Mouse (Mus musculus) right cerebral cortex, adult 18-20 months (tissue): Measurements from ENCODE around the gene Eif4g3.

Experiments used
- DNase-seq: peaks from one replicate; pipeline ENCODE4 v3.0.0; 2022; ENCODE audit warnings: mixed read lengths

Eif4g3 gene

GRCm38 (mm10) chr4:138107441-138108409, 114.9 kb downstream of the Eif4g3 start:
- peak; percentile 79 for DNase-seq

DNA sequence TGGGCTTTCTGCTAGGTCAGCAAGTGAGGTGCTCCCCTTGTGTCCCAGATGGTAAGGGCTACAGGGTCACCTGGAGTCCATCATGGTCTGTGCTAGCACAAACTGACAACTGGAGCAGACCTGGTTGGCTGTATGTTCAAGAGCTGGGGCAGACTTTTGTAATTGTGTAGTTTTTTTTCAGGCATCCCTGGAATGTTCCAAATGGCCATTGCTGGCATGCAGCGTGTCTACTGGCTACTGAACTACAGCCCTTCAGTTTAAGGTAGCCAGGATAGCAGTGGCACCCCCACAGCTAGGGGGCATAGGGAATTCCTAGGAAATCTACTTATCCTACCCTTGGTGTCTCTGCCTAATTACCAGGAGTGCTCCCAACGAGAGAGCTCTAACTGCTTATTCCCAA, 115.7 kb downstream of the Eif4g3 start:
- DNase-seq, result no peak

GRCm38 (mm10) chr4:138109332-138109731, 116.5 kb downstream of the Eif4g3 start:
- no peak for DNase-seq

DNA sequence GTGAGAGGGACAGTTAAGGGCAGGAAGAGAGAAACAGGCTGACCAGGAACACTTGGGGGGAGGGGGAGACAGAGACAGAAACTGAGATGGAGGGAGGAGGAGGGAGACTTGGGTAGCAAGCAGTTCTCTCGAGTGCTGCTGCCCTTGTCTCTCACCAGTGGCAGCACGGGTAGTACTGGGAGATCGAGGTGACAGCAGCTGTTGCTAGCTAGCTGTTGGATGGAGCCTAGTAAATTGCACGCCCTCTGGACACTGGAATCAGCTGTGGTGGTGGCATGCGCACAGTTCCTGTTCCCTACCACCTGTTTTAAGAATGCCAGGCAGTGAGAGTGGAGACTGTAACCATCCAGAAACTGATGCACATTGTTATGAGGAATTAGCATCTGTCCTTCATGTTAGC, 119.0 kb downstream of the Eif4g3 start:
- no peak for DNase-seq

DNA sequence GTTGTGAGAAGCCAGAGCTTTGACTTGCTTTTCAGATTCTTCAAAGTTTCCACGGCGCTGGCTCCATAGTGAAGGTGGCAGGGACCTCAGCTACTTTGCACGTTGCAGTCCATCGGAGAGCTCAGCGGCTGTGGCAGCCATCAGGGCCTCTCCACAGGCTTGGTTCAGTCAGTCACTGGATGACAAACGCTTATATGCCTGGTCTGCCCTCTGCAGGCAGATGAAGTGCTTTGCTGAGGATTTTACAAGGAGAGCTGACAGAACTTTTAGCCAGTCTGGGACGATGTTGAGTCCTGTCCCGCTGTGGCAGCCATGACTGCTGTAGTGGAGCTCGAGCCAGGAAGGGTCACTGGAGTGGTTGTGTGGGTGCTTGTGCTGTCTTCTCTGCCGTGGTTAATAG, 126.9 kb downstream of the Eif4g3 start:
- no peak for DNase-seq

DNA sequence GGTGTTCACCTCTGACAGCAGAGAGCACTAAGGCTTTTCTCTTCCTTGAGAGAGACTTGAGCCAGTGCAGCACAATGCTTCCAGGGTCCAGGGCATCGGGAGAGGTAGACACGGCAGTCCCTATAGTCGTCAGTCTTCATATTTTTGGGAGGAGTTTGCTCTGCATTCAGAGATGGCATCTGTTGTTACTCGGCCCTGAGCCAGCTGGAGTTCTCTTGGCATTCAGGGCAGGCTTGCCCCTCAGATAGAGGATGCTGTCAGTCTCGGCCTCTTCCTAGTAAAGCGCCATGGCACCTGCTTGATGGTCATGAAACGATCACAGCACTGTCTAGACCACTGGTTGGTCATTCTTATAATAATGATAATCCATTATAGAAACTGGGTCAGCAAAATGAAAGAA, 131.2 kb downstream of the Eif4g3 start:
- DNase-seq, result no peak

- DNase-seq, result no peak
These were observed 134.5 kb downstream of the Eif4g3 start for GRCm38 (mm10) chr4:138127371-138127770.

DNA sequence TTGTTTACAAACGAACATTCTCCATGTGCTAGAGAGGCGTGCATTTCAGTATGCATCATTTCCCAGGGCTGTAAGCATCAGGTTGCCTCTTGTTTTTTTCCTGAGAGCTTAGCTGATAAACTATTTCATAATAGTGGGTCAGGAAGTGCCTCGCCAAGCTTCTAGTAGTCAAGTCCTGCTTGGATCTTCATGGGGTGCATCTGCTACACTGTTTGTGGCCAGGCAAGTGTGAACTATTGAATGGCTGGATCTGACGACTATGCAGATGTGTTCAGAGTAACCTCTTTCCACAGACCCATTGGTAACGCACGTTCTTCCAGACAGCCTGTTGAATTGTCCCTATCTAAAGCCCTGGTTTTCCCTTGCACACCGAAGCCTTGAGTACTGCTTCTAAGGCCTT, 135.0 kb downstream of the Eif4g3 start:
- no peak for DNase-seq

DNA sequence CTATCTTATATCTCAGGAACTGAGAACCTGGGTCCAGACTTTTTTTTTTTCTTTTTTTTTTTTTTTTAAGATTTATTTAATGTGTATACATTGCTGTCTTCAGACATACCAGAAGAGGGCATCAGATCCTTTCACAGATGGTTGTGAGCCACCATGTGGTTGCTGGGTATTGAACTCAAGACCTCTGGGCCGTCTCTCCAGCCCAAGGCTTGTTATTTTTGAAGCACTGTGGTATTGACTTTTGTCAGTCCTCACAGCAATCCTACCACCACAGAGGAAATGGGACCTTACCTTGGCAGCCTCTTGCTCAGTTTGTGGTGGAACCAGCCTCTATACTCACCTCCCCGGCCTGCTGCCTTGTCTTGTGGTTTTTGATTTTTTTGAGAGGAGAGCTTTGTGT, 137.3 kb downstream of the Eif4g3 start:
- no peak for DNase-seq

DNA sequence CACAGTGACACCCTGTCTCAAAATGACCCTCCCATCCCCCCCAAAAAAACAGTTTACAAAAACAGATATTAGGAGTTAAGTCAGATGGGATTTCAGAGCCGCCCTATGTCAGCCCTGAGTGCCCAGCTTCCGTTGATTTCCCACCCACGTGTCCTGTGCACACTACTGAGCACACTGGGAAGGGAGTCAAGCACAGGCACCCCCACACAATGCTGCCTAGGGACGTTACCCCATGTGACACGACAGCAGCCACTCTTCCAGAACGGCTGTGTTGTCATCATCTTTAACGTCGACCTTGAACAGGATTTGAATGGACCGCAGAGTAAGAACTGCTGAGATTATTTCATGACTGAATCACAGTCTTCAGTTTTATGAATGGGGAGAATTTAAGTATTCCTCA, 138.4 kb downstream of the Eif4g3 start:
- DNase-seq, result peak; percentile 58

DNA sequence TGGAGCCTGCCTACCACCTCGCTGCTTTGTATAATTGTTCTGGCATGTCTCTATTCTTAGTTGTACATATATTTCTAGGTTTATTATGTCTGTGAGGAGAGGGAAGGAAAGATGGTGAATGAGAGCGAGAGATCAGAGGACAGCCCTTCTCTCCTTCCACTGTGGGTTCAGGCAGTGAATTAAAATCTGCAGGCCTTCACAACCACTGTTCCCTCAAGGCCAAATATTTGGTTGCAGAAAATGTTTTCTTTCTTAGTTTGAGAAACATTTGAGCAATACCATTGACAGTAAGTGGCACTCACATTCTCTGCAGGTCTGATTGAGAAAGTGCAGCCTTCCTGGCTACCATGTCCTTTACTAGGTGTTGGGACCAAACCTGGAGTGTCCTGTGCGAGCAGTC, 138.9 kb downstream of the Eif4g3 start:
- no peak for DNase-seq

- no peak for DNase-seq
These were observed 140.5 kb downstream of the Eif4g3 start for GRCm38 (mm10) chr4:138133360-138133759.

DNA sequence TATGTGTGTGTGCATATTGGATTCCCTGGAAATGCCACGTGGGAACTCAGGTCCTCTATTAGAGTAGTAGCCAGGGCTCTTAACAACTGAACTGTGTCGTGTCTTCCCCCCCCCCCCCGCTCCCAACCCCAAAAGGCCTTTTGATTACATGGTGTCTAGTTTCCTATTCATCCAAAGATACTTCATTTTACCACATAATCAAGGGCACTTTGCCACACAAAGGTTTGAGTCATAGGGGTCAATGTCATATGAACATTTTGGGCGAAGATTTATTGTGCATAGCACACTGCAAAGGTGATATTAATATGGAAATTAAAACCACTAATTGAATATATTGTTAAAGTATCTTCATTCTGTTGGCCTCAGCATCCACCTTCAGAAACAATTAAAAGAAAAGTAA, 144.5 kb downstream of the Eif4g3 start:
- no peak for DNase-seq

- no peak for DNase-seq
These were observed 145.0 kb downstream of the Eif4g3 start for GRCm38 (mm10) chr4:138137804-138138203.

DNA sequence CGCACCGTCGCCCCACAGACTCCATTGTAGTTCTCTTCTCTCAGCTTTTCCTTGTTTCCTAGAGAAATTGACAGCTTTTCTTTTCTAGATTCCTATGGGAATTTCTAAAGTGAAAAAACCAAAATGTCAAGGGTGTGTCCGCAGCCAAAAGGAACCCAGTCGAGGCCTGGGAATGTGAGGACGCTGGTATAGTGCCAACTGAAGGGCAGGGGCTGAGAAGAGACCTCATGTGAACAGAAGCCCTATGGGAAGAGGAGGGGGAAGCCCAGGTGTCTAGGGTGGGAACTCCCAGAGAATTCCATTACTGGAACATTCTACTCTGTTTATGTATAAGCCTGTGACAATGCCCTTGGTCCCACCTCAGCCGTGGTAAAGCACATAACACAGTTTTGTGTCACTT, 145.4 kb downstream of the Eif4g3 start:
- no peak for DNase-seq

DNA sequence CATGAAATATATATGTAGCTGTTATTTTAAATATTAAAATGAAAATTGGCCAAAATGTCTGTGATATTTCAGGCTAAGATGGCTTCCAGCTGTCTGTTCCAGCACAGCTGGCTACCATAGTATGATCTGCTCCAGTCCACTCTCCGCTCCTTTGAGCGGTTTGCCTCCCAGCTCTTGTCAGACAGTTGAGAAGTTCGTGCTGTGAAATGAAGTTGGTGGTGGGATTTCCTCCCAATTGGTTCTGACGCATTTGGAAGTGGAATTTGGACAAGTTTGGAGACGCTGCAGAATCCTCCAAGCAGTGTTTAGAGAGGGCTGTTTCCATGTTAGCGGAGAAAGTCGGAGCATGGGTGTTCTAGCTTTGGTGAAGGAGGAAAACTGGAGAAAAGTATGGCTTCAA, 148.5 kb downstream of the Eif4g3 start:
- no peak for DNase-seq

DNA sequence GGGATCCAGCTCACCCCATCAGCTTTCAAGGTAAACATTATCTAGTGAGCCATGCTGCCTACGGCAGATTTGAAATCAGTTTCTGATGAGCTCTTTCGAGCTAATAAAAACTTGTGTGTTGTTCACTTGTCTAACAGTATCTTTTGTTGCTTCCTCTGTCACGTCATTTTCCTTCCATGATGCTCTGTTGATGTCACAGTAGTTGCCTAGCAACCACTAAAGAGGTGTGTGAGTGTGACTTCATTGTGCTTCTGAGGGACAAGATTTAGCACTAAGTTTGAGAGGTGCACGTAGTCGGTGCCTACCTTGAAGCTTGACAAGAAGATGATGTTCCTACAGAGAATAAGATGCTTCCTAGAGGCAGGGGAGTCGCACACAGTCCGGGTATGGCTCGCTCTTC, 154.4 kb downstream of the Eif4g3 start:
- no peak for DNase-seq

- DNase-seq, result no peak
These were observed 157.2 kb downstream of the Eif4g3 start for GRCm38 (mm10) chr4:138149977-138150376.

- no peak for DNase-seq
These were observed 158.4 kb downstream of the Eif4g3 start for GRCm38 (mm10) chr4:138151226-138151625.

- no peak for DNase-seq
These were observed 161.2 kb downstream of the Eif4g3 start for GRCm38 (mm10) chr4:138153980-138154379.

DNA sequence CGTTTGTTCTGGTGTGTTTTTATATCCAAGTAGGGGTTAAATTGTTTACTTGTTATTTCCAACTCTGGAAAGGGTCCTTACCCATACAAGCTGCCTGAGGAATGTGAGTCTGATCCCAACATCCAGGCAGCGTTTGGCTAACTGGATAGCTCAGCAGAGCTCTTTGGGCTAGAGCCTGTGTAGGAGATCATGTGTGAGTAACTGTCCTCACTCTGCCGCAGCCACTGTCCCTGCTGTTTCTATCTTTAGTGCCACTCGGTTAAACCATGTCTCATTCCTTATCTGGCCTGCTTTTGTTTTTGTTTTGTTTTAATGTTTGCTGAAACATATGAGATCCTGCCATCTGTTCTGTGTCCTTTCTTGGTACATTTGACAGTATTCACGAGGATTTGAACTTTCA, 168.1 kb downstream of the Eif4g3 start:
- no peak for DNase-seq

- no peak for DNase-seq
These were observed 168.7 kb downstream of the Eif4g3 start for GRCm38 (mm10) chr4:138161550-138161949.

DNA sequence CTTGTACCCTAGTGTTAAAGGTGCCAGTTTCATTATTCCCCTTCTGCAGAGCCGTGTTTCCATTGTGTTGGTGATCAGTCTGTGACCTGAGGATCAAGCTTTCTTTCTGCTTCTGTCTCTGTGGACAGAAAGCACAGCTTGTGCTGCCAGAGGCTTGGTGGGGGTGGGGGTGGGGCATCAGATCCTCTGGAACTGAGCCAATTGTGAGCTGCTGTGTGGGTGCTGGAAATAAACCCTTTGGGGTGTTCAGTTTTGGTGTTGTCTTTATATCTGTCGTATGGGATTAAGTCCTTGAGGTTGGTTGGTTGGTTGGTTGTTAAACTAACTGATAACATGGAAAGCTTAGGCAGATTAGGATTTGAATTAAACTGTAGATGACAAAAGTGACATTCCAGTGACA, 171.0 kb downstream of the Eif4g3 start:
- no peak for DNase-seq

DNA sequence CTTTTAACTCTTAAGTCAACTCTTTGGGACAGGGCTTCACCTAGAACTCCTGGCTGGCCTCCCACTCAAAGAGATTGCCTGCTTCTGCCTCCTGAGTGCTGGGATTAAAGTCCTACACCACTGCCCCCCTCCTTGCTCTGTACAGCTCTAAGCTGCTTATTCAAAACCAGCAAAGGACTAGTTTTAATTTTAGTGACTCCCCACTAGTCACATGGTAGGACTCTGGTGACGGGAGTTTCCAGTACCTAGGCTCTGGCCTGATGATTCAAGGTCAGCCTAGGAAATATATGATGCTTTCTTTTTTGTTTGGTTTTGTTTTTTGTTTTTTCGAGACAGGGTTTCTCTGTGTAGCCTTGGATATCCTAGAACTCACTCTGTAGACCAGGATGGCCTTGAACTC, 172.0 kb downstream of the Eif4g3 start:
- DNase-seq, result no peak

GRCm38 (mm10) chr4:138166519-138166918, 173.7 kb downstream of the Eif4g3 start:
- peak; percentile 72 for DNase-seq
